Mouse (Mus musculus) layer of hippocampus, adult 11-12 months (tissue): Measurements from ENCODE around the gene Egfl8.

Experiments
- DNase-seq: peaks from one replicate; pipeline ENCODE4 v3.0.0; 2022; ENCODE audit warnings: low spot score

The Egfl8 gene

GRCm38 (mm10) chr17:34648141-34648890, 32.5 kb upstream of the Egfl8 start:
- DNase-seq = no peak

- peak; percentile 98 for DNase-seq
Measured at GRCm38 (mm10) chr17:34646906-34647787, 31.4 kb upstream of the Egfl8 start, which contains the start of gene Atf6b. Gene Atf6b, plus strand, starts transcription at chr17:34647146.

GRCm38 (mm10) chr17:34645831-34646511, 30.2 kb upstream of the Egfl8 start:
- no peak for DNase-seq

- DNase-seq = no peak
Measured at GRCm38 (mm10) chr17:34645256-34645829, 29.6 kb upstream of the Egfl8 start.

DNA sequence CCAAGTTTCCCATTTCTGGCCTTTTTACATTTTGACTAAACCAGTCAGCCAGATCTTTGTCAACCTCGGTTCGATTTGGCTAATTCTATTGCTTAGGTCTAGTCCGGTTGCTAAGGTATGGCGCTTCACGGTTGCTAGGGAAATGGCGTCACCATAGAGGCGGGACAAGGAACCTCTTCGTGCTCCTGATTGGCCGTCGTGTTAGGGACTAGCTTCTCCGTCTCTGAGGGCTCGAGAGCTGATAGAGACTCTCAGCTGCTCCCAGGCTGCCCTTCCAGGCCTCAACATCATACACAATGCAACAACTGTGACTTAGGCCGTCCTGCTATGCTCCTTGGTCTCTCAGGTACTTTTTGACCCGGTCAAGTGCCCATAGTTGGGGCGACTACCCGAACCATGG, 28.8 kb upstream of the Egfl8 start, which contains the start of gene Fkbpl:
Fkbpl (plus strand) TSS at position 157 of the 400 bp plus-strand sequence.
- peak; percentile 98 for DNase-seq

GRCm38 (mm10) chr17:34643944-34644343, 28.2 kb upstream of the Egfl8 start:
- DNase-seq = no peak

GRCm38 (mm10) chr17:34643379-34643778, 27.6 kb upstream of the Egfl8 start:
- DNase-seq = no peak

GRCm38 (mm10) chr17:34641945-34642344, 26.2 kb upstream of the Egfl8 start:
- DNase-seq = no peak

- DNase-seq = peak; percentile 76
Measured at GRCm38 (mm10) chr17:34640778-34641601, 25.2 kb upstream of the Egfl8 start.

DNA sequence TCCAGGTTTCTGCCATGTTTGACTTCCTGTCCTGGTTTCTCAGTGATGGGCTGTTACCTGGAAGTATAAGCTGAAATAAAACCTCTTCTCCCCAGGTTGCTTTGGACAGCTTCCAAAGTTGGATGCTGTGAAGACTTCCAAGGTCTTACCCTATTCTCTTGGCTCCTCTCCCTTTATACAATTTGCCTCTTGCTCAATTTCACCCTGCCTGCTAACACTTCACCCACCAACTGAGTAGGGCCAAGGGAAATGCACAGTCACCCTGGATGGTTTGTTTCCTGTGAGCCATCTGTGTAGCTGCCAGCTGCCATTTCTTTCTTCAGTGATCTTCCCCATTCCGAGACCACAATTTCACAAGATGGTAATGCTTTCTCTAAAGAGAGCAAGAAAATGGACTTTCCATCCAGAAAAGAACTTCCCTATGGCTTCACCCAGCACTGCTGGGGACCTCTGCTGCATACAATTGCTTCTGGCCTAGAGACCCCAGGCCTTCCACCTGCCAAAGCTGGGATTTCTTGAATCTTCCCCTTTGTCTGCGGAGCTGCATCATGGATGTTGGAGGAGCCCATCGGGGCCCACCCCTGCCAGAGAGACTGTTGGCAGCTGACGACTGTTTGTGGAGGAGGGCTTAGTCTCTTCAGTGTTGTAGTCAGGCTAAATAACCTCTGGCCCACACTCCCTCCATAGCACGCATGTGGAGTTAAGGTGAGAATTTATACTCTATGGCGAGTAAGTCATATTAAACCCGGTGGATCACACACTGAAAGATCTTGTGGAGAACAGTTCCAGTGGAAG, 23.9 kb upstream of the Egfl8 start:
- DNase-seq = no peak

- DNase-seq = no peak
Measured at GRCm38 (mm10) chr17:34637459-34637858, 21.7 kb upstream of the Egfl8 start.

GRCm38 (mm10) chr17:34635671-34636070, 19.9 kb upstream of the Egfl8 start:
- DNase-seq = no peak

- peak; percentile 89 for DNase-seq
Measured at GRCm38 (mm10) chr17:34632261-34632691, 16.5 kb upstream of the Egfl8 start.

DNA sequence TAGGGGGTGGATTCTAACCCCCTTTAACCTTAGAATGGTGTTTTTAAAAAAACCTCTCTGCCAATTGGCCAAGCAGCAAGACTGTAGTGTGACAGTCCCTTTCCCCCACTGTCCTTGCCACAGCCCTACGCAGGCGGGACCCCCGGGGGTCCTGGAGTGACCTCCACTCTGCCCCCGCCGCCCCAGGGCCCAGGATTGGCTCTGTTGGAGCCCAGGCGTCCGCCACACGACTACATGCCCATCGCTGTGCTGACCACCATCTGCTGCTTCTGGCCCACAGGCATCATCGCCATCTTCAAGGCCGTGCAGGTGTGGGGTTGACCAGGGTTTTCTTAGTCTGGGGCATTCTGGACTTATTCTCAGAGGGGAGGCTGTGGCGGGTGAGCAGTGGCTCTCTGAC, 15.9 kb upstream of the Egfl8 start:
- DNase-seq = no peak

- DNase-seq = no peak
Measured at GRCm38 (mm10) chr17:34630761-34631301, 15.1 kb upstream of the Egfl8 start.

- DNase-seq = no peak
Measured at GRCm38 (mm10) chr17:34629796-34630603, 14.2 kb upstream of the Egfl8 start.

DNA sequence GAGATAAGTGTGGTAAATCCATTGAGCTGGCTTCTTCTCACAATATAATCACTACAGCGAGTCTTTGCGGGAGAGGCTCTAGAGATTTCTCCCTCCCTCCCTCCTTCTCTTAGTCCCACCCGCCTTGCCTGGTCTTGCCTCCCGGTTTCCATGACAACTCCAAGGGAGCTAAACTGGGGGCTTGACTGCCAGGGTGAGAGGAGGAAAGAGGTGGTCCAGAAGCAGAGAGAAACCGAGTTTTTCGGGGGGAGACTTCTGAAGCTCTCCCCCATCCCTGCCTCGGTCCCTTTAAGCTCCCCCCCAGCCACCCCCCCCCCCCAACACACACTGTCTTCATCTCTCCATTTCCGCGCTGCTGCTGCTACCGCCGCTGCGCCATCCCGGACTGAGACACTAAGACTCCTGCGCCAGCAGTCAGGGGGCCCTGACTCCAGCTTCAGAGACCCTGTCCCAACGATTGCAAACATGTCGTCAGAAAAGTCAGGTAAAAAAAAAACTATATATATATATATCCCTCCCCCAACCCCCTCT, 13.5 kb upstream of the Egfl8 start, which contains the start of gene Prrt1:
Prrt1 (plus strand) TSS at position 313 of the 531 bp plus-strand sequence.
- DNase-seq = no peak

DNA sequence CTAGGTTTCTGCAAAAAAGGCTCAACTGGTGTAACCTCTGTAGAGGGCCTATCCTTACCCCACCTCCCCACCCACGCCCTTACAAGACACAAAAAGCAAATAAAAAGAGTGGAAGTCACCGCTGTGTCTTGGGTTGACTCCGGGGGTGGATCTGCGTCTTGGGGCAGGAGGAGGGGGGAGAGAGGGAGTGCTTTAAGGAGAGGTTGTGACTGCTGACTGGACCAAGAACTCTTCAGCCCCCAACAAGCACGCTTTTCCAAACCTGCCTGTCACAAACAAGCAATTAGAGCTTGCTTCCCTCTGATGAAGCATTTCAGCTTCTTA, 12.8 kb upstream of the Egfl8 start:
- no peak for DNase-seq
